Mouse (Mus musculus) heart, embryonic 10.5 days (tissue): Measurements from ENCODE around the gene Atad1. TPM values are rescaled to one million over a fixed set of nuclear protein-coding genes. Genes with fewer than 3 reads are reported as not detected.

Experiments
- DNase-seq: peaks from one replicate; pipeline ENCODE4 v3.0.0-alpha.2; 2017; ENCODE audit warnings: low spot score
- H3K27ac ChIP-seq: fragments of 300-500 bp; sonication (generic); 2 replicates; pipeline ENCODE4 v1.5.1; 2016; ENCODE audit warnings: mild to moderate bottlenecking
- H3K27me3 ChIP-seq: fragments of 300-500 bp; sonication (generic); 2 replicates; pipeline ENCODE4 v1.6.1; 2016; ENCODE audit warnings: mild to moderate bottlenecking; ENCODE audit not compliant: poor library complexity, insufficient read depth, severe bottlenecking
- H3K36me3 ChIP-seq: fragments of 300-500 bp; sonication (generic); 2 replicates; pipeline ENCODE4 v1.6.1; 2016; ENCODE audit warnings: mild to moderate bottlenecking, moderate library complexity
- H3K4me1 ChIP-seq: fragments of 300-500 bp; sonication (generic); 2 replicates; pipeline ENCODE4 v1.6.1; 2016; ENCODE audit warnings: mild to moderate bottlenecking
- H3K4me3 ChIP-seq: fragments of 300-500 bp; sonication (generic); 2 replicates; pipeline ENCODE4 v1.5.1; 2016; ENCODE audit warnings: mild to moderate bottlenecking, moderate library complexity
- H3K9me3 ChIP-seq: fragments of 300-500 bp; sonication (generic); 2 replicates; pipeline ENCODE4 v1.6.1; 2016; ENCODE audit warnings: mild to moderate bottlenecking, moderate library complexity
- WGBS: fragments of 180-500 bp; shearing (Covaris S2); methylation state at CpG from one replicate; pipeline ENCODE4 v1.1.7; 2016; 5-methylcytosine and 5-hydroxymethylcytosine counted together
- polyA plus RNA-seq: library from polyadenylated mRNA; unstranded; fragments of >200 nt; fragmentation: Nextera tagmentation; extraction: Ambion mirVana; gene quantifications from 2 replicates; pipeline ENCODE4 v1.2.1, GENCODE M21; 2016

The Atad1 gene
- polyA plus RNA-seq, 1 experiment from 2014 or later, result 63.4 TPM

DNA sequence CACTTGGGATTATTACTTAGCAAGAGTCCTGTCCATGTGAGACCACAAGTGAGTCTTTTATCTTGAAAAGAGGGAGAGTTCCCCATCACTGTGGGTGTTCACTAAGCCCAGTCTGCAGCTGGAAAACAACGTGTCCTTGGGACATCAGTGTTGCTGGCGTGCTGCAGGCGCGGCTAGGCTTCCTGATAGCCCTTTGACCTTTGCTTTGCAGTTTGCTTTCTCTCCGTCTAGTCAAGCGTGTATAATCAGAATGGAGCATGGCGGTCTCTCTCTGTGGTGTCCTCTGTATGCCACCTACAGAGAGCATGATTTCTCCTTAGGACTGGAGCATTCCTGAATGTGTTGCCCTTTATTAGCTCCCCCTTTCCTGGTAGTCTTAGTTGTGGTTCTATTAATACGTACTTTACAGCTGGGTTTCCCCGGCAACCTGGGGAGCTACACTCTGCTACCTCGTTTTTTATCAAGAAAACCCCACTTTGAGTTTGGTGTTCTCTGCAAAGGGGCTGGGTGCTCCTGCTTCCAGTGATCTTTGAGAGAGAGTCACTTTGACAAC lies 91.5 kb downstream of the Atad1 start:
- 23% methylated on average over 10 of the region's 10 CpGs for WGBS
- no peak overlapping the region for H3K27ac ChIP-seq

DNA sequence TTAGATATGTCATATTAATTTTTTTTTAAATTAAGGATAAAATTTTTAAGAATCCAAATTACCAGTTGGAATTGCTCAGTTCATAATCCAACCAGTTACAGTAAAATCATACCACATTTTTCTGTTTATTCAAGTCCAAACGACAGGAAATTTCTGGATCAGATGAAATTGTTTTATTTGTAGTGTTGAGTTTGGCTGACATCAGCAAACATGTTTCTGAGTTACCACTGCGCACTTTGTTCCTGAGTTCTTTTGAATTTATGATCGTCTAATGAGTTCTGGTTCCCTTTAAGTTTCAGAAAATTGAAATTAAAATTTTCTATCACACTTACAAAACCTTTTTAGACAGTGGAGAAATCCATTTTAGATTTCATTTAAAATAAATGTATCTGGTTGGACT lies 93.2 kb downstream of the Atad1 start:
- WGBS, result 93% methylated on average over 3 of the region's 3 CpGs
- no peaks in the 10 kb centered on the region for H3K36me3 ChIP-seq

More for the DNA sequence above, 91.5 kb downstream of the Atad1 start:
- no peaks in the 10 kb centered on the region for H3K9me3 ChIP-seq
- peaks cover 9% of the 10 kb centered on the region for H3K4me1 ChIP-seq
- peak overlapping the region; percentile 18; the same call in 1 of the 2 replicates for H3K4me3 ChIP-seq
- no peaks in the 10 kb centered on the region for H3K27me3 ChIP-seq
- DNase-seq, result no peak
- no peaks in the 10 kb centered on the region for H3K36me3 ChIP-seq

DNA sequence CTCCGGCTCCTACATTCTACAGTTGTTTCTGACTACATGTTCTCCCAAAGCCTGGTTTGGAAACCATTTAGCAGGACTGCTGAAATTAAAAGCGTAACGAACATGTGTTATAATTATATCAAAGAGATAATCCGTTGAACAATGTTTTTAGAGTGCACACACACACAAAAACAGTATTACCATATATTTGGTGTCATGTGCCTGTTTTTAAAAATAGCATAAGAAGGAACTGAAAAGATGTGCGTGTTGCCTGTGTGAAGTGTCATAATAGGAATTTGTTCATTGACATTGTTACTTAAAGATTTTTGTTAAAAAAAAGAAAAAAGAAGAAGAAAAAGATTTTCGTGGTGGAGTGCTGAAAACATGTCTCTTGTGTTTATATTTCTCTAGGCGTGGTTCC lies 93.6 kb downstream of the Atad1 start:
- no peaks in the 10 kb centered on the region for H3K27me3 ChIP-seq
- H3K4me1 ChIP-seq, result peaks cover 9% of the 10 kb centered on the region
- no peaks in the 10 kb centered on the region for H3K9me3 ChIP-seq
- no peak overlapping the region for H3K4me3 ChIP-seq
- DNase-seq, result no peak
- H3K36me3 ChIP-seq, result no peaks in the 10 kb centered on the region
- H3K27ac ChIP-seq, result no peak overlapping the region
- WGBS, result 91% methylated on average over 7 of the region's 7 CpGs

More for the DNA sequence above, 93.2 kb downstream of the Atad1 start:
- no peak overlapping the region for H3K4me3 ChIP-seq
- no peak overlapping the region for H3K27ac ChIP-seq
- H3K9me3 ChIP-seq, result no peaks in the 10 kb centered on the region
- peaks cover 9% of the 10 kb centered on the region for H3K4me1 ChIP-seq
- no peak for DNase-seq
- H3K27me3 ChIP-seq, result no peaks in the 10 kb centered on the region

DNA sequence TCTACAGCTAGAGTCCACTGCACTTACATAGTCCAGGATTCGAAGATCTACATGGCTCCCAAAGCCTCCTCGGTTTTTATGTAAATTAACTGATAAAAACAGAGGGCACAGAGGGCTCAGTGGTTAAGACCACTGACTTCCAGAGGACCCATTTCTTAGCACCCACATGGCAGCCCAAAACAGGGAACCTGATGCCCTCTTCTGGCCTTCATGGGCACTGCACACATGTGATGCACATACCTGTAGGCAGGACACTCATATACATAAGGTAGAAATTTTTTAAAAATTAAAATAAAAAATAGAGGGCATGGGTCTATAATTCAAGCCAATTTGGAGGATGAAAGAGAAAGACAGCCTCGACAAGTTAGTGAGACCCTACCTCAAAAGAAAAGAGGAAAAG lies 95.9 kb downstream of the Atad1 start:
- Histone ChIP-seq H3K27me3 (no peaks in the 10 kb centered on the region), H3K36me3 (no peaks in the 10 kb centered on the region), H3K4me1 (peaks cover 9% of the 10 kb centered on the region), H3K4me3 (no peak overlapping the region), H3K27ac (no peak overlapping the region), H3K9me3 (no peaks in the 10 kb centered on the region)
- 89% methylated on average over 3 of the region's 3 CpGs for WGBS
- DNase-seq, result no peak

DNA sequence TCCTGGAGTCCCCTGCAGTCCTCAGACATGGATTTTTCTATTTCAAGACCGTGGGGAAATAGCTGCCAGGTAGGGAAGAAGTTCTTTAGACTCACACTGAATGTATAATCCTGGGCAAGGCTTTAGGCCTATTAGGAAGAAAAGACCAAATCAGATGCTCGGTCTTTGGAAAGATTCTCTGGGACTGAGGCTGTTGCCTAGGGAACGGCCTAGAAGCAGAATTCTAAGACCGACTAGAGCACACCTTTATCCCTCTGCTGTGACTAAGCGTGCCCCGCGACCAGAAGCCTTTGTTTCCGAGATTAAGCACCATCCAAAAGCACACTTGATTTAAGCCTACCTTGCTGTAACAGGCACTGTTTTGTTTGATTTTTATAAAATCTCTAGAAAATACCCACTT lies 97.6 kb downstream of the Atad1 start:
- WGBS, result 86% methylated on average over 8 of the region's 8 CpGs
- Histone ChIP-seq H3K27me3 (no peaks in the 10 kb centered on the region), H3K36me3 (no peaks in the 10 kb centered on the region), H3K9me3 (no peaks in the 10 kb centered on the region), H3K27ac (no peak overlapping the region), H3K4me3 (no peak overlapping the region), H3K4me1 (peaks cover 14% of the 10 kb centered on the region)
- no peak for DNase-seq

DNA sequence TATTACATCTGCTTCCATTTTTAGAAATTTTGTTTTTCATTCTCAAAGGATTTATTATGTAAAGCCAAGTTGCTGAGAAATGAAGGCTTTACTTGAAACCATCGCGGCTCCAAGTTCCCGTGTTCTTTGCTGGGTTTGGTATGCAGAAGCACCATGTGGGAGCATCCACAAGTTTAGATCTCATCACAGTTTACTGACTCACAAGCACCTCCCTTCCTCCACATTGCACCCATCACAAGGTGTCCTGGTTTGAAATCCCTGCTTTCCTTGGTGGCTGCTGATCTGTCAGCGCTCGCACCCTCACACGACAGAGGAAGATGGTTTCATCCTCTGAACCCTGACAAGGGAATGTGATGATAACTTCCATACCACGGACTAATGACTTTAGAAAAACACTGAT lies 98.1 kb downstream of the Atad1 start:
- H3K4me3 ChIP-seq, result no peak overlapping the region
- no peaks in the 10 kb centered on the region for H3K9me3 ChIP-seq
- no peak for DNase-seq
- WGBS, result 78% methylated on average over 7 of the region's 7 CpGs
- H3K27me3 ChIP-seq, result no peaks in the 10 kb centered on the region
- no peaks in the 10 kb centered on the region for H3K36me3 ChIP-seq
- peaks cover 17% of the 10 kb centered on the region for H3K4me1 ChIP-seq
- H3K27ac ChIP-seq, result no peak overlapping the region

DNA sequence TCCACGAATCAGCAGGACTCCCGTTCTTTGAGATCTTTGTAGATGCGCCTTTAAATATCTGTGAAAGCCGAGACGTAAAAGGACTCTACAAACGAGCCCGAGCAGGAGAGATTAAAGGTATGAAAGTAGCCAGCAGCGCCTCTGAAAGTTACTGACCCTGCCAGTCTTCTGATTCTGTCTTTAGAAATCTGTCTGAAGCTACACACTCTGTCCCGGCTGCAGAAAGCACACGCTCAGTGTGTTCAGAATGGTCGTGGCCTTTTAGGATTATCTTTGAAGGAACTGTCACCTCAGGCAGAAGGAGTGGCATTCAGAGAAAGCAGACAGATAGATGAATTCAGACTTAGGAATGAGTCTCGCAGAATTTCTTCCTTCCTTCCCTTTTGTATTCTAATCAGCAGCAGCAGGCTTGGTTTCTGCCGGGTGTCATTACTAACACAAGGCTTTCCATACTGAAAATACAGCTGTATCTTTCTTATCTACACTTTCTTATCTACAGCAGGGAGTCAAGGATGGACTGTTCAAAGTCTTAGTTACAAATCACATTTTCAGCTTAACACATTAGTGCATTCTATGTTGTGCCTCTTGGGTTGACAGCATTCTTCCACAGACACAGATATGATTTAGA lies 101.2 kb downstream of the Atad1 start:
- H3K36me3 ChIP-seq, result no peaks in the 10 kb centered on the region
- H3K4me3 ChIP-seq, result no peak overlapping the region
- H3K27ac ChIP-seq, result no peak overlapping the region; the same call in 1 of the 2 replicates
- DNase-seq, result no peak
- WGBS, result 25% methylated on average over 13 of the region's 13 CpGs
- H3K27me3 ChIP-seq, result no peaks in the 10 kb centered on the region
- H3K9me3 ChIP-seq, result no peaks in the 10 kb centered on the region
- peaks cover 17% of the 10 kb centered on the region for H3K4me1 ChIP-seq

DNA sequence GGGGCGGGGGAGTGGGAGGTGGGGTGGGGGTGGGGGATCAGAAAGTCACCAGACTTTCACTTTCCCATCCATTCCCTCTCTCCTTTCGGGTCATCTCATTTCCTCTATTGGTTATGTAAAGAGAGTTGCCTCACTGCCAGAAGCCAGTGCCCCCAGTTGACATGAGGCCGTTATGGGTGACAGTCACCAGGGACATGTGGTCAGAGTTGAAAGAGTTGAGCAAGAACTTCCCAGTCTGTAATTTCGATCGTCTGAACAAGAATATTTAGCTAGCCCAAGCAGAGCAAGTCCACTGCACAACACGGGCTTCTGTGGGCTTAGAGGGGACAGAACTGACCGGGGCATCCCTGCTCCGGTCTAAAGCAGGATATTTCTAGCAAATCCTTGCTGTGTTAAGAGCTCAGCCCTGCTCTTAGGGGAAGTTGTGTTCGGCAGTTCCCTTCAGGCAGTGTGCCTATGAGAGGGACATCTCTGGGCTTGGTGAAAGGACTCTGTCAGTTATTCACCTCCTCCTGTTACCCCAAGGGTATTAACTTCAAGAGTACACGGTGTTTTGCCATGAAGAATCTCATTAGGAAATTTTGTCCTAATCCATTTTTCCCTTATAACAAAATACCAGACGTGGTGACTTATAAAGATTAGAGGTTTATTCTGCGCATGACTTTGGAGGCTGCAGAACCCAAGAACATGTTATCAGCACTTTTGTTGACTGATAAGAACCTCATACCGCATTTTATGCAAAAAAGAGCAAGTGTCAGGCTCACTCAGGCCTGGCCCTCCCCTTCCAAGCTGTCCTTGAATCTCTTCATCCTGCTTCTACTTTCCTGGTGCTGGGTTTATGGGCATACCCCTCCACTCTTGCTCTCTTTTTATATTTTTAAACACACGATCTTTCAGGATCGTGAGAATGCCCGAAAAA lies 102.0 kb downstream of the Atad1 start:
- H3K27ac ChIP-seq, result peak overlapping the region; percentile 7; the same call in 1 of the 2 replicates
- no peak for DNase-seq

DNA sequence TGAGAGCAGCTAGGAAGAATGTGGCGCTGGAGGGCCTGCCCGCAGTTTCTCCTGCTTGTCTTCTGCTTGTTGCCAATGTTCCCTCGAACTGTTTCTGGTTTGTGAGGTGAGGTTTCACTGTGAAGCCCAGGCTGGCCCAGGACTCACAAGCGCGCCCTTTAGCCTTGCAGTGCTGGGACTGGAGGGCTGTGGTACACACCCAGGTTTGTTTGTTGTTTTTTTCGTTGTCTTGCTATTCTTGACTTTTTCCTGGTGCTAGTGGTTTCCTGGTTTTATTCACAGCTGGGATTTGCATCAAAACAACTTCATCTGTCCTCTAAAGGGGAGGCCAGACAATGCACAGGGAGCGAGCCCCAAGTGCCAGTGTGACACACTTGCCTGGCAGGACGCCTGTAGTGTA lies 104.7 kb downstream of the Atad1 start:
- DNase-seq, result no peak
- 75% methylated on average over 8 of the region's 8 CpGs for WGBS
- no peaks in the 10 kb centered on the region for H3K36me3 ChIP-seq
- H3K9me3 ChIP-seq, result no peaks in the 10 kb centered on the region
- no peak overlapping the region for H3K4me3 ChIP-seq
- H3K4me1 ChIP-seq, result peaks cover 17% of the 10 kb centered on the region
- no peaks in the 10 kb centered on the region for H3K27me3 ChIP-seq
- no peak overlapping the region for H3K27ac ChIP-seq

More for the DNA sequence above, 102.0 kb downstream of the Atad1 start:
- H3K4me3 ChIP-seq, result peak overlapping the region; percentile 29
- WGBS, result 50% methylated on average over 16 of the region's 16 CpGs
- peaks cover 17% of the 10 kb centered on the region for H3K4me1 ChIP-seq
- H3K27me3 ChIP-seq, result no peaks in the 10 kb centered on the region
- H3K9me3 ChIP-seq, result no peaks in the 10 kb centered on the region
- no peaks in the 10 kb centered on the region for H3K36me3 ChIP-seq

DNA sequence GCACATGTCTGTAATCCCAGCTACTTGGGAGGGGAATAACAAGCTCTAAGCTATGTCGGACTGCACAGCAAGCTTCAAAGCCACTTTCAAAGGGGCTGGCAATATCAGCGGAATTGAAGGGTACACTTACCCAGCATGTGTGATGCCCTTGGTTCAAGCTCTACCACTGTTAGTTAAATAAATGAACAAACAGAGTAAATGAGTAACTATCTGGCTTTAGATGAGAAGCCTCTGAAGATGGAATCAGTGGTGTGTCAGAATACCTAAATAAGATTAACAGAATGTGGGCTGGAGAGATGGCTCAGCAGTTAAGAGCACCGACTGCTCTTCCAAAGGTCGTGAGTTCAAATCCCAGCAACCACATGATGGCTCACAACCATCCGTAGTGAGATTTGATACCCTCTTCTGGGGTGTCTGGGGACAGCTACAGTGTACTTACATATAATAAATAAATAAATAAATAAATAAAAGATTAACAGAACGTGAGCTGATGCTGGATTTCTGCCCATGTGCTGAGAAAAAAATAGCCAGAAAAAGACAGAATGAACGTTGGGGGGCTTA lies 110.9 kb downstream of the Atad1 start:
- no peak overlapping the region for H3K4me3 ChIP-seq
- H3K27ac ChIP-seq, result no peak overlapping the region
- DNase-seq, result no peak
- H3K9me3 ChIP-seq, result no peaks in the 10 kb centered on the region
- H3K4me1 ChIP-seq, result peaks cover 8% of the 10 kb centered on the region
- WGBS, result 82% methylated on average over 7 of the region's 7 CpGs
- no peaks in the 10 kb centered on the region for H3K36me3 ChIP-seq
- H3K27me3 ChIP-seq, result no peaks in the 10 kb centered on the region

DNA sequence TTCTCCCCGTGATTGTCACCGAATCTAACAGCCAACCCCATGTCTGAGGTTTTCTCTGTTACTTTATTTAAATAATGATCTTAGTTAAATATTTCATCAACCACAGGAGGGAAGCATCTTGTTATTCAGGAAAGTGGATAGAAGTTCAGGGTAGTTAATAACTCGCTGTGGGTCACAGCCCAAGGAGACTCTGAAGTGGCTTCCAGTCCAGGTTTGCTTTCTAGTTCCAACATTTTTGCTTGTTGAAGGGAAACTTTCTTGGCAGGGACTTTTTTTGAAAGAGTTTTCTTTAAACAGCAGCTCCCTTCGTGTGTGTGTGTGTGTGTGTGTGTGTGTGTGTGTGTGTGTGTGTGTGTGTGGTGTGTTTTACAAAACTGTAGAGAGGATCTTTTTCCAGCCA lies 112.0 kb downstream of the Atad1 start:
- no peaks in the 10 kb centered on the region for H3K36me3 ChIP-seq
- H3K27ac ChIP-seq, result no peak overlapping the region
- no peak overlapping the region for H3K4me3 ChIP-seq
- peaks cover 11% of the 10 kb centered on the region for H3K4me1 ChIP-seq
- WGBS, result 79% methylated on average over 4 of the region's 4 CpGs
- no peaks in the 10 kb centered on the region for H3K9me3 ChIP-seq
- DNase-seq, result no peak
- no peaks in the 10 kb centered on the region for H3K27me3 ChIP-seq

DNA sequence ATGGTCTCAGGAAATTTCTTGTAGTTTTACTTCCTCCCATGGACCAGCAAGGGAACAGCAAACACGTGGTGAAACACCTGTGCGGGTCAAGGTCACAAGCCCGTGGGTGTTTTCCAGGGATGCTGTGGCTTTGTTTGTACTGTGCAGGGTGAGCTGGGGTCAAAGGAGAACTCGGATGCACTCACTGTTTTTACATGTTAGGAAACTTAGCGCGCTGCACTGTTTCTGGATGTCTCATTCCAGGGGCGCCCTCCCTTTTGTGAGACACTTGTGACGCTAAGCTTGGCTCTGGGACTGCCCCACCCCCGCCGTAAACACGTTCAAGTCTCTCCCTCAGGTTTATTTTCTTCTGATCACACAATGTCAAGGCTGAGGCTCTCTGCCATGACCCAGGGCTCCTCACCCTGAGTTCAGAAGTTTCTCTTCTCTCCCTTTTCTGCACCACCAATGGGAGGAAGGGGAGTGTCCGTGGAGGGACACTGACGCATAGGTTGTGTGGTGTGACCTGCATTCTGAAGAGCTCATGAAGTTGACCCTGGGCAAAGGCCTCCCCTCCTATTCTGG lies 112.7 kb downstream of the Atad1 start:
- no peak for DNase-seq
- no peaks in the 10 kb centered on the region for H3K27me3 ChIP-seq
- H3K36me3 ChIP-seq, result no peaks in the 10 kb centered on the region
- no peak overlapping the region for H3K27ac ChIP-seq
- H3K4me1 ChIP-seq, result peaks cover 14% of the 10 kb centered on the region
- WGBS, result 60% methylated on average over 13 of the region's 13 CpGs
- H3K9me3 ChIP-seq, result no peaks in the 10 kb centered on the region
- H3K4me3 ChIP-seq, result no peak overlapping the region
